Mouse (Mus musculus) frontal cortex, postnatal 25 days (tissue): ENCODE results near the gene Mn1.

Experiments
- DNase-seq, 2 experiments: peaks; one replicate each; pipeline ENCODE4 v3.0.0; 2022; ENCODE audit warnings: low spot score in 2 of 2

The Mn1 gene

GRCm38 (mm10) chr5:111416591-111417374 is at the start of gene Mn1:
Gene Mn1, plus strand, starts transcription at chr5:111417362.
- DNase-seq = peak; percentile 82 to 85

GRCm38 (mm10) chr5:111367937-111368517 is 49.1 kb upstream of the Mn1 start:
- DNase-seq = no peak

GRCm38 (mm10) chr5:111368576-111368975 is 48.6 kb upstream of the Mn1 start:
- no peak for DNase-seq

DNA sequence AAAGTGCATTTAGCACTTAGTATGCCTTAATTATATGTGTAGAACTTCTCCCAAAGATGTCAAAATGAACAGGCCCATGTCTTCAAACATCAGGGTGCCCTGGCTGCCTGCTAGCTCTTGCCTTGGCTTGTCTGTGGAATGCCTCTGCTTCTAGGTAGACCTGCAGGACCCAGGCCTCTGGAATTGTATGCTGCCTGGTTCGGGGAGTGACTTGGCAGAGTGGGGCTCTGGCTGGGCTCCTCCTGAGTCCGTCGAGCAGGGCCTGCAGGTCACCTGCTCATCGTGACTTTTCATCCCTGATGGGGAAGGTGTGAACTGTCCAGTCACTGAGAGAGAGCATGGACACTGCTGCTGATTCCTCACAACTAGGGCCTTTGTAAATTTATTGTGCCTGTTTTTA is 41.5 kb upstream of the Mn1 start:
- DNase-seq = no peak

DNA sequence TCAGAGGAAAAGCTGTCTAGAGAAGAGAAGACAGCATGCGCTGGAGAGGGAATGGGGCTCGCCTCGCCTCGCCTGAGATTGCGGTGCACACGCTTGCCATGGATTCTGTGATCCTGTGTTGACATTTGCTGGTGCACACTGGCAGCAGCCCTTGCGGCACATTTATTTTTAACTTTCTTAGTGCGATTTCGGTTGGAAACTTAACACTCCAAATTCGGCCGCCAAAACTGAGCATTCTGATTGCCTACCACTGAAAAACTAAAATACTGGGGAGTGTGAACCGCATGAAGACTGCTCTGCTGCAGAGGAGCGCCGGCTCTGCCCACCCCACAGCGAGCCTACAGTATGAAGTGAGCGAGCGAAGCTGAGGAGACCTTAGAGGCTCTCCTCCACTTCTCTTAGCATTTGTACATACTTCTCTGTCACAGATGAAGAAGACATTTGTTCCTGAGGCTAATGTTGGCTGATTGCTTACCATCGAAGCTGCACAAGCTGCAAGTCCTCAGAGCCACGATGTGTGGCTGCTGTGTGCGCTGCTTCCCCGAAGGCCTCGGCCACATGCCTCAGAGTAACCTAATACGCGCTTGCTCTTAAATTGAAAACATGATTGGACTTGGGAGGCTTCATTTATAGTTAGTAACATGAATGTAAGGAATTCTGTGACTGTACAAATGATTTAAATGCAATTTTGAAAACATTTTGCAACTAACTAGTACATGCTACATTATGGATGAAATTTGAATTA is 40.7 kb upstream of the Mn1 start:
- peak in 1 of 2 experiments; percentile 27 for DNase-seq

- no peak for DNase-seq
These were observed 38.8 kb upstream of the Mn1 start for GRCm38 (mm10) chr5:111378126-111378993.

DNA sequence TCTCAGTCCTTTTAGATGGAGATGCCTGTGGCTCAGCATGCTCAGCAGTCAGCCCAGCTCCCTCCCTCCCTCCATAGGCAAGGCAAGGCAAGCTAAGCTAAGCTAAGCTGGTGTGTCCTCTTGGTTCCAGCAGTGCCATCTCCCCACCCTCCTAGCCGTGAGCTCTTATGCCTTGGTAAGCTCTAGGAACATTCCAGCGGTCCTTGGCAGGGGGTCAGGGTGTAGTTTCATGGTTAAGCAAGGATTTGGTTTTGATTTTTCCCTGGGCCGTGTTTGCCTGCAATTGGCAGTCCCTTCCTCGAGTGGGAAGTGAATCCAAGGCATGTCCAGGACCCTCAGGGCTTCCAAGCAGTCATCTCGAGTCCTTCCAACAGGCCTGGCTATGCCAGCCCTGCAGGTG is 33.8 kb upstream of the Mn1 start:
- DNase-seq = no peak

DNA sequence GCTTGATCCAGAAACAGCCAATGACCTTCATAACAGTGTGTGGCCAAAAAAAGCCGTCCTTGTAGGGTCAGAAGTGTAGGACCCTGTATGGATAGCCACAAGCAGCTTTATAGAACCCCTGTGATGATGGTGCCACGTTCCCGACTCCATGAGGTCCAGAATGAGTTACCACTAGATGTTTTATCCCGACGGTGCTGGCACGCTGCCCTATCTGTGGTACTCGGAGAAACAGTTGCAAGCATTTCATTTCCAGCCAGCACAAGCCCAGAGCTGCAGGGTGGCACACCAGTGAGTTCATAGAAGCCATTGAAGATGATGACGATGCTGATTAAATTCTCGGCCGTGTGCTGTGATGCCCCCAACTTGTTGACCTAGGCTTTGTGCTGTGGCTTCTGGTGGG is 26.3 kb upstream of the Mn1 start:
- DNase-seq = no peak

DNA sequence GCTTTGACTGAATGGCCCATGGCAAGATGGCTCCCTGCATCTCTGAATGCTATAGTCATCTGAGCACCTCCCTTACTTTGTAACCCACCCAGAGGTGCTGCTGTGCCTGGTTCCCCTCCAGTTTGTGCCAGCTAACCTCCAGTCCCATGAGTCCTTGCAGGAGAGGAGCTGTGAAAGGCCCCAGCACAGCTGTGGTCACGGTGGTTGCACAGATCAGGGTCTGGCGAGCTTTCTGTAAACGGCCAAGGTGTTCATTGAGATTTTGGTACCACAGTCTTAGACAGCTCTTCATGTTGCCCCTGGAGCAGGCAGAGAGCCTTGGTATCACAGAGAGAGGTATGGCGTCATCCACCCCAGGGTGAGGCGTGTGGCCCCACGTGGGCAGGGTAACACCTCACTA is 25.7 kb upstream of the Mn1 start:
- no peak for DNase-seq

GRCm38 (mm10) chr5:111393346-111394197 is 23.6 kb upstream of the Mn1 start:
- no peak for DNase-seq

GRCm38 (mm10) chr5:111394198-111395053 is 22.7 kb upstream of the Mn1 start:
- no peak for DNase-seq

DNA sequence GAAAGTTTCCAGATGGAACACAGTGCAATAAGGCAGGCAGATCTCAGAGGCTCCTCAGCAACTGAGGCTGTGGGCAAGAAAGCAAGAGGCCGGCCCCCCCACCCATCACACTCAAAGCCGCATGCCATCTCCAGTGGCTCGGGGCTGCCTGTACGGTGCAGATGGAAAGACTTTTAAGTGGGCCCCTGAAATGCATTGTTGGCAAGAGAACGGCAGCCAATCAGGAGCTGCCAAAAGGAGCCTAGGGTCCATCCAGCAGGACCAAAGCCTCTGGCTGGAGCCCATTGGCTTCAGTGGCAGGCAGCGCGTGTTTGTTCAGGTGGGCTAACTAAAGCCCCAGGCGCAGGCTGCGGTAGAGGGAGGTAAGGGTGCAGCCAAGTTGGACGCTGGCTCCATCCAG is 21.4 kb upstream of the Mn1 start:
- DNase-seq = no peak

DNA sequence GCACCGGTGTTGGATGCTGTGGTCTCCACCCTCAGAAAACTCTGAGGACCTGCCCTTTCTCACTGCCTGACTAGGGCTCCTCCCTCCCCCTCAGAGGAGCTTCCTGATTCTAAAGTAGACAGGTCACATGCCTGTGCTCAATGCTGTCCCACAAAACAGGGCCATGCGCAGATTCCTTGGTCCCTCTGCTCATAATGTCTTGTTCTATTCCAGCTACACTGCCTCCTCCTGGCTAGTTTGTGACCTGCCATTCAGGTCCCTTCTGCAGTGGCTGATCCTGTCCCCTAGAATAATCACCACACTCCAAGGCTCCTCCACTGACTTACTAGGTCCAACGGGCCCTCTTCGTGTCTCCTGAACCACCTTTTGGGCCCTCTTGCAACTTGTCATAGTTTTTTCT is 21.0 kb upstream of the Mn1 start:
- DNase-seq = no peak

DNA sequence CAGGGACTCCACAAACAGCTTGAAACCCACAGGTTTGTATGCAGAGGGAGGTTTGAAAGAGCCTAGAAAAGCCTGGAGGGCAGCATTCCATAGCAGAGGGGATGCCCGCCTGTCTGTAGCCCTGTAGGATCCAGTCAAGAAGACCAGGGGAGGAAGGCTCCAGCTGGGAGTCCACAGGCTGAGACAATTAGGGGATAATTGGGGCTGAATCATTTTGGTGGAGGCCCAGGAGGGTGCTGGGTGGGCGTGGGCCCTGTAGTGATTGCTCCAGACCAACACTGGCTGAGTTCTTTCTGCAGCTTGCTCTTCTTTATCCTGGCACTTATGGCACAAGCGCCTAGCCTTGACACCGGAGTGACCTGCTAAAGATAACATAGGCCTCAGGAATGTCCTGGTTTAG is 18.7 kb upstream of the Mn1 start:
- DNase-seq = no peak

DNA sequence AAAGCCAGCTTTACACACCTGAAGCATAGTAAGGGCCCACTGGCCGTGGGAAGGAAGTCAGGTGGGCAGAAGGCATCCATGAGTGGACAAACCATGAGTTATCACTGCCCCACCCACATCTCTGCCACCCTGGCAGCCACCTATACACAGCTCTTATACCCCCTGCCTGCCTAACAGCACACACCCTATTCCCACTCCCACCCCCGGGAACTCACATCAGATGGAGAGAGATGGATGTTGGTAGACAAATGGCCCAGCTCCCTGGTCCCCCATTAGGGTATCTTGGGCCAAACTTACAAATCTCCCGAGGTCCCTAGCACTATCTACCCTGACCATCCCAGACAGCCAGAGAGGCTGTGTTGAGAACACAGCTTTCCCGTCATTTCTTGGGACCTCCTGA is 17.9 kb upstream of the Mn1 start:
- no peak for DNase-seq

- DNase-seq = no peak
These were observed 15.1 kb upstream of the Mn1 start for GRCm38 (mm10) chr5:111401879-111402650.

GRCm38 (mm10) chr5:111402651-111402996 is 14.5 kb upstream of the Mn1 start:
- DNase-seq = no peak

- DNase-seq = no peak
These were observed 12.4 kb upstream of the Mn1 start for GRCm38 (mm10) chr5:111404721-111405120.

DNA sequence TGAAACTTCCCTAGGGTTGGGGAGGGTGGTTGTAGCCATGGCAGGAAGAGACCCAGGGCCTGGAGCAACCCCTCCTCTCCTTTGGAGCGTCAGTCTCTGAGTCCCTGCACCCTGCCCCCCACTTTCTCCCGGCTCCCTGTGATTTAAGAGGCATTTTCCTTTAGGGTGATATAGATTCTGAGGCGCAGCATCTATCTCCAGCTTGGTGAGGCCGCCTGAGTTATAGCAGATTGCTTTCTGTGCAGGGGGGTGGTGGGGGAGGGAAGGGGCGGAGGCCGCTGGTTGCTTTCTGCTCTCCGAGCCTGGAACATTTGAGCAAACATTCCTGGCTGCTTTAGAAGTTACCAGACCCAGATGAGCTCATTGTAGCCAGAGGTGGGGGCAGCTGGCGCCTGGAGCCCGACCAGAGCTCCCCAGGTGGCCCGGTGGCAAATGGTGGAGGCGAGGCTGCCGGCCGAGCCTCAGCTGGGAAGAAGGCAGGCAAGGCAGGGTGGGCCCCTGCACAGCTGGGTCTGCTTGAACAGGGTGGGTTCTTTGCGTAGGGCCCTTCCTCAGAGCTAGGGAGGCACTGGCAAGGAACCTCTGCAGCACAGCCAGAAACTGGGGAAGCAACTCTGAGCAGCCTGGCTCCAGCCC is 8.6 kb upstream of the Mn1 start:
- DNase-seq = no peak
